Mouse (Mus musculus): ENCODE results near the gene Gfpt2.

DNA sequence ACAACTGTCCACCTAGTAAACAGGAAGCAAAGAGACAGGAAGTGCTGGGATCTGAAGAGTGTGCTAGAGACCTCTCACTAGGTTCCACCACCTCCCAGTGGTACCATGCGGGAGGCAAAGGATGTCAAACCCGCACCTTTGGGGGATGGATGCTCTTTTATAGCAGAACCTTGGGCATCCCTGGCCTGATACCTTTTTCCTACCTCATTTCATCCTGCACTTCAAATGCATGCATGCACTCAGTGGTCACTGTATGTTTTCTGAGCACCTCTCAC, 27.9 kb upstream of the Gfpt2 start:
- TF ChIP-seq CTCF (conservative IDR thresholded peaks at IDR 0.05; ENCODE audit: insufficient read depth, insufficient read length, low read depth, low read length) = no peak
- TF ChIP-seq POLR2A (IDR thresholded peaks at IDR 0.05; ENCODE audit: low read depth, low read length) = no peak

All from kidney, adult 2 months (tissue).